Mouse (Mus musculus) heart, postnatal 36 days (tissue): Measurements from ENCODE around the gene Snca. TPM values are rescaled to one million over a fixed set of nuclear protein-coding genes. Genes with fewer than 3 reads are reported as not detected.
"Not testable (repeated sequence)": the region's sequence is repeated elsewhere in the genome, so short reads cannot be mapped to it uniquely, and the experiment has no call there.

Experiments used
- DNase-seq, 2 experiments: peaks; one replicate each; pipeline ENCODE4 v3.0.0; 2021 to 2022
- intact Hi-C: fragments of 180-260 bp; cut with DNase I; formaldehyde crosslinking; loops from one replicate; pipeline ENCODE4 v1.15.1; 2025
- total RNA-seq, 2 experiments: library from RNA; stranded (reverse); gene quantifications; 2 replicates each; pipeline ENCODE4 v1.2.3; 2021

The Snca gene
- total RNA-seq, 2 experiments from 2014 or later = 22.5 to 25.3 TPM

DNA sequence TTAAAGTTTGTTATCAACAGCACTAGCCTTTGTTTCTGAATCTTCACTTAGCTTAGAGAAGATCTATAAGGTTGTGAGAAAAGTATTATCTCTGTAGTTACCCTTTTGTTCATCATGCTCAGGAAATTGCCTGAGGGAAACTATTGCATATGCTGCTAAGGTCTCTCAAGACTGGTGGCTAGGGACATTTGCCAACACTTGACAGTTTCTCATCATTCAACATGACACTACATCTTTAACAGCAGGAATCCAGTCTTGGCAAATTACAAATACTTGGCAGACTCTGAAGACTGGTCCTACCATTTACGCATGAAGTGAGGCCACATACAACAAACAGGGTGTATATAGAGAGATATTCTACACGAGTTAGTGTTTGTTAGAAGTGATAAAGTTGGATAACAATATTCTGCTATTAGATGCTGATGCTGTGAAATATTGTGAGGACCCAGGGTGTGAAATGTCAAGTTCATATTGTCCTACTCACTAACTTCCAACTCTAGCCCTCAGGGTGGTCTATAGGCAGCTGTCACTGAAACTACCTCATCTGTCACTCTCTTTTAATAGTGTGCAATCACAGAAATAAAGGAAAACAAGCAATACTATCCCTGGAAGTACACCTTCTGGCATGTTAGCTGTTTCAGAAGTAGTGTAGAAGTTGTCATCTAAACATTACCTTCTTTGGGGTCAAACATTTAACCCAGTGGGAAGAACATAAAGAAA, 105.4 kb downstream of the Snca start:
- no peak for DNase-seq
- intact Hi-C loops = no loop called here

- no peak for DNase-seq
- intact Hi-C loops = no loop called here
These were observed 112.1 kb downstream of the Snca start for GRCm38 (mm10) chr6:60717566-60717965.

DNA sequence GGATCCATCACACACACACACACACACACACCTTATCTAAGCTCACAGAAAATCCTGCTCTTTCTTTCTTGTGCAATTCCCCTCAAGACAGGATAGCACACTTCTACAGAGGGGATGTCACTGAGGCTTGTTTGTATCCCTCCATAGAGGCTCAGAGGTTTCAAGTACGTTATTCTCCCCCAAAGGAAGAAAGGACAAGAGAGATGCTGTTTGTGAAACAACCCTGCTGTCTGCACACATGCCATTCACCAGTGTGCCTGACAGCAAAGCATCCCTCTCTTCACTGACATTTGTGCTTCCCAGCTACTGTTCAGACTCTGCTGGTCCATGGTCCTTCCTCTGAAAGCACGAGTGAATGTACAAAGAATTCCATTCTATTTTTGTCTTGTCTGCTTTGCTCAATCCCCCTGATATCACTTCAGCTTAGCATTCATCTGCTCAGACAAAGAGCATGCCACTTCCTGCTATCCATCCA, 119.6 kb downstream of the Snca start:
- no peak for DNase-seq
- intact Hi-C loops = no loop called here

DNA sequence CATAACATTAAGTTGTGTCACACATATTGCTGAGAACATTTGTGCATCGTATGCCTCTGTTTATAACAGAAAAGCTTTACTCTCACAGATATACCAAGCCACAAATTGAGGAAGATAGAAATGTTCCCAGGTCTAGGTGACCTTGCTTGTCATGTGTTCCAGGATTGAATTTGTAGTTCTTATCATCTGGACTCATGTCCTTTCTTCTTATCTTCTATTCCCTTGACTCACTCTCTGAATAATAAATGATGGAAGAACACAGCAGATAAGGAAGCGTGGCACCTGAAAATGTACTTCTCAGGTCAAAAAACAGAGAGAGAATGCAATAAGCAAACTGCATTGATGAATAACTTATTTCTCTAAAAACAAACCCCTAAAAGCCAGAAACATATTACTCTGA, 131.6 kb downstream of the Snca start:
- intact Hi-C loops = no loop called here
- DNase-seq = no peak

DNA sequence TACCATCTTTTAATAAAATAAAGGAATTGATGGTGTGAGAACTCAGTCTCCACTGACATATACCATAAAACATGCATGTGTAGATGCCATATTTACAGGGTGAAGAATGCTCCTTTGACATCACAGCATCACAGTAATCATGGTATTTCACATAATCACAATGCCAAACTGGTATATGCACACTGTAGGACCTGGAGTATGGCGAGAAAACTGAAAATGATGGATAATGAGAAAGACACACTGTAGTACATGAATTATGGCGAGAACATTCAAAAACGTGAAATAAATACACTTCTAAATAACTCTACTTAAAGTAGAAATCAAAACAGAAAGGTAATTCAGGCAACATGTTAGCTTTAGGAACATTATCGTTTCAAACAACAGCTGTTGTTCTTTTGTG, 142.6 kb downstream of the Snca start:
- DNase-seq, intact Hi-C loops: not testable (repeated sequence)

DNA sequence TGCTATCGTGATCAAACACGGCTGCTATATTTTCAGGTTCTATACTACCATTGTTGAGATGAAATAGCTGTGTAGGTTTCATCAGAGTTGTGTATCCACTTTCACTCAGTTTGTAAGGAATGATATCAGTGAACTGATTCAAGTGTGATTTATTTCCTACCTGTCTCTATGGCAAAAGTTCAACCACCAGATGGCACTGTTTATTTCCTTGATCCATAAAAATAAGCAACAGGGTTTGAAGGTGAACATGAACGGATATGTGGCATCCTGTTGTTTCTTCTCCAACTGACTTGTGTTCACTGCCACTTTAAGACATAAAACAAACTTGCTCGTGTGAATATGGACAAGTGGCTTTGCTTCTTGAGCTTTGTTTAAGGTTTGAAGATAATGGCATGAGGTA, 147.4 kb downstream of the Snca start:
- DNase-seq = no peak
- intact Hi-C loops = loop anchor here (2.0 to 5.0 kb wide), 3 partner anchors 250 to 620 kb away; no protein-coding TSS in a partner anchor

Other genes with a start within 250 kb of the Snca start
- gene Mmrn1, start 95.1 kb upstream of the Snca start, total RNA-seq = 1 to 10 TPM; 6.5 to 7.2 TPM